Mouse (Mus musculus): ENCODE measurements around the gene Zscan4-ps2. TPM values are rescaled to one million over a fixed set of nuclear protein-coding genes. Genes with fewer than 3 reads are reported as not detected.
"Not testable (repeated sequence)": the region's sequence is repeated elsewhere in the genome, so short reads cannot be mapped to it uniquely, and the experiment has no call there.

Gene Zscan4-ps2
- not detected in 2 replicates for polyA plus RNA-seq (2012; rRNA removed)
- polyA plus RNA-seq (2014; fragmentation: Nextera tagmentation; extraction: Ambion mirVana): not detected in 2 replicates

DNA sequence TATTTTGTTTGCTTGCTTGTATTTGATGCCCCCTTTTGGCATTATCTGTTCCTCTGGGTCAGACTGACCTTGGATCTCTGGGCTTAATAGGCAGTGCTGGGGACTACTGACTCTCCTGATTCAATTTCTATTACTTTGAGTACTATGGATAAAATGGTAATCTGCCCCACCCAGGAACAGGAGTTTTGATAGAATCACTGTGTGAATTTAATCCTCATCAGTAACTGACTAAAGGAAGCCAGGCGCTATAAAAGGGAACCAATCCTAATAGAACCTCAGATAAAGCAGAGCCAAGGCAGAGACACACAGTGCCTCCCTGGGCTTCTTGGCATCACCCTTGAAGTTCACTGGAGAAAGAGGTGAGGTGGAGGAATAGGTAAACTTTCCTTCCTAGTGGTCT is at the start of gene Zscan4-ps2:
Gene Zscan4-ps2 (plus strand): TSS at position 301 of the 400 bp plus-strand sequence.
- ATAC-seq (ENCODE audit: low FRiP score, low read depth); H3K27ac ChIP-seq (replicated peaks; ENCODE audit: low read depth, low read length); DNase-seq (ENCODE audit: low spot score); H3K9ac ChIP-seq (ENCODE audit: low read depth, low read length, severe bottlenecking); H3K4me2 ChIP-seq (replicated peaks; ENCODE audit: low read depth, low read length, severe bottlenecking); H3K4me3 ChIP-seq (replicated peaks; ENCODE audit: low read length); H3K36me3 ChIP-seq (ENCODE audit: control insufficient read depth, insufficient read depth, low read length); H3K27me3 ChIP-seq (ENCODE audit: control insufficient read depth, insufficient read depth, low read length); H3K4me1 ChIP-seq (ENCODE audit: control insufficient read depth, insufficient read depth, low read length); H3K9me3 ChIP-seq (ENCODE audit: control insufficient read depth, low read length): not testable (repeated sequence)
- 93% methylated on average over 1 of the region's 1 CpGs for WGBS

Other genes with a start within 250 kb of the Zscan4-ps2 start
- not detected in 2 replicates for gene Zscan4e, start 203.6 kb upstream of the Zscan4-ps2 start, polyA plus RNA-seq (2012; rRNA removed)
- not detected in 2 replicates for gene Zscan4e, start 203.6 kb upstream of the Zscan4-ps2 start, polyA plus RNA-seq (2014; fragmentation: Nextera tagmentation; extraction: Ambion mirVana)
- gene Zscan4f, start 116.4 kb upstream of the Zscan4-ps2 start, polyA plus RNA-seq (2012; rRNA removed): not detected in 2 replicates
- gene Zscan4f, start 116.4 kb upstream of the Zscan4-ps2 start, polyA plus RNA-seq (2014; fragmentation: Nextera tagmentation; extraction: Ambion mirVana): not detected in 2 replicates
- not detected in 2 replicates for gene Zscan4-ps3, start 95.0 kb downstream of the Zscan4-ps2 start, polyA plus RNA-seq (2012; rRNA removed)
- gene Zscan4-ps3, start 95.0 kb downstream of the Zscan4-ps2 start, polyA plus RNA-seq (2014; fragmentation: Nextera tagmentation; extraction: Ambion mirVana): not detected in 2 replicates
- not detected in 2 replicates for gene Vmn1r72, start 165.8 kb downstream of the Zscan4-ps2 start, polyA plus RNA-seq (2012; rRNA removed)
- gene Vmn1r72, start 165.8 kb downstream of the Zscan4-ps2 start, polyA plus RNA-seq (2014; fragmentation: Nextera tagmentation; extraction: Ambion mirVana): not detected in 2 replicates
- not detected in 2 replicates for gene Vmn1r73, start 216.0 kb downstream of the Zscan4-ps2 start, polyA plus RNA-seq (2012; rRNA removed)
- gene Vmn1r73, start 216.0 kb downstream of the Zscan4-ps2 start, polyA plus RNA-seq (2014; fragmentation: Nextera tagmentation; extraction: Ambion mirVana): not detected in 2 replicates

All from limb, embryonic 14.5 days (tissue).